Mouse (Mus musculus) kidney, postnatal 36 days (tissue): ENCODE data around the gene Rbbp8nl.
A peak's percentile ranks its signal among the peaks of the same experiment; 100 is the strongest.

ENCODE experiments used
- DNase-seq, 2 experiments: peaks; one replicate each; pipeline ENCODE4 v3.0.0; 2021 to 2022; ENCODE audit warnings: mixed read lengths in 2 of 2

Rbbp8nl gene

GRCm38 (mm10) chr2:180256296-180257000, 33.2 kb downstream of the Rbbp8nl start:
- no peak for DNase-seq

GRCm38 (mm10) chr2:180255701-180256100, 34.0 kb downstream of the Rbbp8nl start:
- peak in 1 of 2 experiments; percentile 58 for DNase-seq

GRCm38 (mm10) chr2:180254436-180255209, 35.1 kb downstream of the Rbbp8nl start:
- DNase-seq = peak; percentile 38 to 40

GRCm38 (mm10) chr2:180251838-180252237, 37.8 kb downstream of the Rbbp8nl start:
- no peak for DNase-seq

- DNase-seq = peak; percentile 85 to 88
These were observed 38.6 kb downstream of the Rbbp8nl start for GRCm38 (mm10) chr2:180250930-180251611.

GRCm38 (mm10) chr2:180248947-180249660, 40.6 kb downstream of the Rbbp8nl start:
- peak; percentile 63 to 76 for DNase-seq

- DNase-seq = no peak
These were observed 41.8 kb downstream of the Rbbp8nl start for GRCm38 (mm10) chr2:180247916-180248315.

GRCm38 (mm10) chr2:180243108-180243507, 46.6 kb downstream of the Rbbp8nl start:
- no peak for DNase-seq

GRCm38 (mm10) chr2:180238591-180238990, 51.1 kb downstream of the Rbbp8nl start:
- no peak for DNase-seq

- DNase-seq = peak in 1 of 2 experiments; percentile 59
These were observed 51.9 kb downstream of the Rbbp8nl start for GRCm38 (mm10) chr2:180237601-180238345.

- DNase-seq = peak in 1 of 2 experiments; percentile 31
These were observed 52.7 kb downstream of the Rbbp8nl start for GRCm38 (mm10) chr2:180236930-180237329.

- DNase-seq = peak in 1 of 2 experiments; percentile 8
These were observed 53.2 kb downstream of the Rbbp8nl start for GRCm38 (mm10) chr2:180236500-180236899.

GRCm38 (mm10) chr2:180235788-180236187, 53.9 kb downstream of the Rbbp8nl start:
- DNase-seq = no peak

- DNase-seq = no peak
These were observed 54.7 kb downstream of the Rbbp8nl start for GRCm38 (mm10) chr2:180234980-180235379.

- no peak for DNase-seq
These were observed 55.3 kb downstream of the Rbbp8nl start for GRCm38 (mm10) chr2:180234353-180234752.

- no peak for DNase-seq
These were observed 56.4 kb downstream of the Rbbp8nl start for GRCm38 (mm10) chr2:180233101-180233904.

- peak in 1 of 2 experiments; percentile 2 for DNase-seq
These were observed 59.2 kb downstream of the Rbbp8nl start for GRCm38 (mm10) chr2:180230482-180230881.

- DNase-seq = peak in 1 of 2 experiments; percentile 1
These were observed 60.5 kb downstream of the Rbbp8nl start for GRCm38 (mm10) chr2:180229129-180229528.

- peak; percentile 78 to 86 for DNase-seq
These were observed 61.1 kb downstream of the Rbbp8nl start for GRCm38 (mm10) chr2:180228592-180228991.

- DNase-seq = no peak
These were observed 61.6 kb downstream of the Rbbp8nl start for GRCm38 (mm10) chr2:180228060-180228458.
